Comparison of ENCODE assay signal across 25 mouse cellular contexts in genomic region chr15:28322533-28322932, GRCm38 (mm10).
"Had no signal": no experiment of that assay in that cellular context is flagged by ENCODE, and none has a peak within 500 bp of the region (broad histone marks: within the 10 kb centered on the region; RNA-seq: fewer than 3 reads in every experiment).

No protein-coding gene starts in this region.

- ATAC-seq: intestine, embryonic 16.5 days had no signal

- H3K9ac ChIP-seq: heart, embryonic 13.5 days; heart, embryonic 15.5 days; hindbrain, embryonic 13.5 days; hindbrain, embryonic 15.5 days; kidney, embryonic 15.5 days; limb, embryonic 13.5 days; limb, embryonic 15.5 days; liver, embryonic 13.5 days; liver, embryonic 15.5 days had no signal

- H3K27me3 ChIP-seq: heart, embryonic 13.5 days; heart, embryonic 15.5 days; hindbrain, embryonic 13.5 days; kidney, embryonic 15.5 days; limb, embryonic 13.5 days; limb, embryonic 15.5 days; liver, embryonic 13.5 days; liver, embryonic 15.5 days had no signal

- H3K4me2 ChIP-seq: heart, embryonic 13.5 days; heart, embryonic 15.5 days; hindbrain, embryonic 13.5 days; hindbrain, embryonic 15.5 days; kidney, embryonic 15.5 days; limb, embryonic 13.5 days; limb, embryonic 15.5 days; liver, embryonic 11.5 days; liver, embryonic 13.5 days; liver, embryonic 15.5 days had no signal

- H3K4me3 ChIP-seq: heart, embryonic 10.5 days; heart, embryonic 13.5 days; heart, embryonic 15.5 days; hindbrain, embryonic 13.5 days; hindbrain, embryonic 15.5 days; kidney, embryonic 15.5 days; limb, embryonic 13.5 days; limb, embryonic 15.5 days; liver, embryonic 13.5 days; liver, embryonic 15.5 days had no signal

- DNase-seq: gastrocnemius, postnatal 14 days; gastrocnemius, postnatal 36 days; heart, adult 18-20 months; heart, postnatal 14 days; heart, postnatal 36 days; kidney, adult 11 months; kidney, adult 2 months; kidney, adult 9 months; kidney, postnatal 14 days; kidney, postnatal 36 days; layer of hippocampus, postnatal 36 days; left cerebral cortex, postnatal 4 days; liver, embryonic 13.5 days had no signal

- H3K36me3 ChIP-seq: heart, embryonic 10.5 days; heart, embryonic 13.5 days; heart, embryonic 15.5 days; hindbrain, embryonic 13.5 days; hindbrain, embryonic 15.5 days; kidney, embryonic 15.5 days; limb, embryonic 13.5 days; limb, embryonic 15.5 days; liver, embryonic 13.5 days; liver, embryonic 15.5 days had no signal

- H3K27ac ChIP-seq: heart, embryonic 10.5 days; heart, embryonic 13.5 days; heart, embryonic 15.5 days; hindbrain, embryonic 13.5 days; hindbrain, embryonic 15.5 days; kidney, embryonic 15.5 days; kidney, postnatal 0 days; limb, embryonic 13.5 days; limb, embryonic 15.5 days; liver, embryonic 13.5 days; liver, embryonic 15.5 days had no signal

- H3K4me1 ChIP-seq: heart, embryonic 10.5 days; heart, embryonic 15.5 days; hindbrain, embryonic 15.5 days; kidney, embryonic 15.5 days; limb, embryonic 13.5 days; limb, embryonic 15.5 days; liver, embryonic 13.5 days; liver, embryonic 15.5 days had no signal

- H3K9me3 ChIP-seq: heart, embryonic 10.5 days; heart, embryonic 13.5 days; heart, embryonic 15.5 days; hindbrain, embryonic 13.5 days; hindbrain, embryonic 15.5 days; kidney, embryonic 15.5 days; limb, embryonic 13.5 days; limb, embryonic 15.5 days; liver, embryonic 13.5 days; liver, embryonic 15.5 days had no signal
